Mouse (Mus musculus): Measurements from ENCODE around the gene Slc25a45.

DNA sequence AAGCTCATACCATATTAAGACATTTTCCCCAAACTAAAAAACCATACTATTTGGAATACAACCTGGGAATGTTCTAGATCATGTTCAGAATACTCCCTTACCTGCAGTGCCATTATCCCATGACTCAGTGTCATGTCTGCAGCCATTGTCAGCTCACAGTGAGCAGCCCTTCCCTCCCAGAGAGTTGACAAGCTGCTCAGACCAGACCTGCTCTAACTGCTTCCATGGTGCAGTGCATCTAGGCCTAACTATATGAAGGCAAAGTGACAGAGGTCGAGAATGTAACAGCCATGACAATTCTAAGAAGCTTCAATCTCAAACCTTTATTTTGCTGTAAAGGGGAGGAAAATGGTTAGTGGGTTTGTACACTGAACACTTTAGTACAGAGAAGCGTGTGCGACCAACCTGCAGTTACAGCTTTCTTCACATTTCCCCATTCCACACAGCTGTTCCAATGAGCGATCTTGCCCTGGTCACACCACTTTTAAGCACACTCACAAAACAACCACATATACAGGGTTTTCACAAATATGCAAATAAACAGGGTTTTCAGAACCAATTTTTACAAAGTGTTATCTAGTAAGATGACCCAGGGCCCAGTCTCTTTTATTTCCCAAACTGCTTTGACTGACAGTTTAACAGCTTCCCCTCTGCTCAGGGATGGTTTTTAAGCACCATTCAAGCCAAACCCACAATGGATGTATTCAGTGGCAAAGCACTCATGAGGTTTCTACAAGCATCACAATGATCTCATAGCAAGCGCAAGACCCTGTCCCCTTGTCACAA is 35.4 kb upstream of the Slc25a45 start:
- TF ChIP-seq CTCF (IDR thresholded peaks at IDR 0.05; ENCODE audit: control insufficient read depth, insufficient read depth, low read length), result no peak
- no peak for TF ChIP-seq POLR2A (IDR thresholded peaks at IDR 0.05; ENCODE audit: borderline replicate concordance, control insufficient read depth, low read depth, low read length)
